Mouse (Mus musculus): ENCODE measurements around the gene Cgn. TPM values are rescaled to one million over a fixed set of nuclear protein-coding genes. Genes with fewer than 3 reads are reported as not detected.
"Not testable (repeated sequence)": the region's sequence is repeated elsewhere in the genome, so short reads cannot be mapped to it uniquely, and the experiment has no call there.

Gene Cgn
- polyA plus RNA-seq, 1 experiment: 0.05 TPM

GRCm38 (mm10) chr3:94757251-94758055 is 28.8 kb downstream of the Cgn start:
- H3K79me3 ChIP-seq (ENCODE audit: low read depth); H3K4me3 ChIP-seq (ENCODE audit: insufficient read depth, poor library complexity, severe bottlenecking); H3K79me2 ChIP-seq (ENCODE audit: control insufficient read depth, insufficient read depth); H3K36me3 ChIP-seq (ENCODE audit: control insufficient read depth, insufficient read depth); H3K27me3 ChIP-seq (ENCODE audit: control insufficient read depth, insufficient read depth, insufficient read length): not testable (repeated sequence)
- peak overlapping the region; percentile 32 for H3ac ChIP-seq (ENCODE audit: control insufficient read depth, insufficient read length, low read depth)

DNA sequence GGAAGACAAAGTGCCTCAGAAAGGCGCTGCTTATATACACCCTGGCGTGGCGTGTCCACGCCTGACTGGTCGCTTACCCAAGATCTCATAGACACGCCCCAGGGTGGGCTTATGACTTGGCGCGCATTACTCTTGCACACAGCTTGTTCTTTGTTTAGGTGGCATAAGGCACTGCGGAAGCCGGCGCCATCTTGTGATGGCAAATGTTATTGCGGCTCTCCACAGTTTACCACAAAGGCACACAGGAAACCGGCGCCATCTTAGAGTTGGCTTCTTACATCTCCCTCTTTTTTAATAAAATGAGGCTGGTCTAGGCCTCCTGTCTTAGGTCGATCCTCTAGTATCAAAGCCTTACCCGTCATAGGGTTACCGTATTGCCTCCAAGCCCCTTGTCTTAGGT is 40.6 kb downstream of the Cgn start:
- no peak overlapping the region for H3K4me3 ChIP-seq (ENCODE audit: insufficient read depth, poor library complexity, severe bottlenecking)

GRCm38 (mm10) chr3:94723637-94724036 is 62.7 kb downstream of the Cgn start:
- not testable (repeated sequence) for H3K36me3 ChIP-seq (ENCODE audit: control insufficient read depth, insufficient read depth); H3ac ChIP-seq (ENCODE audit: control insufficient read depth, insufficient read length, low read depth); H3K4me3 ChIP-seq (ENCODE audit: insufficient read depth, poor library complexity, severe bottlenecking); H3K79me3 ChIP-seq (ENCODE audit: low read depth); H3K79me2 ChIP-seq (ENCODE audit: control insufficient read depth, insufficient read depth); H3K27me3 ChIP-seq (ENCODE audit: control insufficient read depth, insufficient read depth, insufficient read length)

More for the DNA sequence above, 40.6 kb downstream of the Cgn start:
- no peak overlapping the region for H3ac ChIP-seq (ENCODE audit: control insufficient read depth, insufficient read length, low read depth)
- H3K79me2 ChIP-seq (ENCODE audit: control insufficient read depth, insufficient read depth): no peaks in the 10 kb centered on the region
- no peaks in the 10 kb centered on the region for H3K36me3 ChIP-seq (ENCODE audit: control insufficient read depth, insufficient read depth)
- H3K79me3 ChIP-seq (ENCODE audit: low read depth): no peaks in the 10 kb centered on the region
- H3K27me3 ChIP-seq (ENCODE audit: control insufficient read depth, insufficient read depth, insufficient read length): no peaks in the 10 kb centered on the region
- TF ChIP-seq MYOG (IDR thresholded peaks at IDR 0.05; ENCODE audit: control insufficient read depth, extremely low read depth, insufficient read length): no peak

DNA sequence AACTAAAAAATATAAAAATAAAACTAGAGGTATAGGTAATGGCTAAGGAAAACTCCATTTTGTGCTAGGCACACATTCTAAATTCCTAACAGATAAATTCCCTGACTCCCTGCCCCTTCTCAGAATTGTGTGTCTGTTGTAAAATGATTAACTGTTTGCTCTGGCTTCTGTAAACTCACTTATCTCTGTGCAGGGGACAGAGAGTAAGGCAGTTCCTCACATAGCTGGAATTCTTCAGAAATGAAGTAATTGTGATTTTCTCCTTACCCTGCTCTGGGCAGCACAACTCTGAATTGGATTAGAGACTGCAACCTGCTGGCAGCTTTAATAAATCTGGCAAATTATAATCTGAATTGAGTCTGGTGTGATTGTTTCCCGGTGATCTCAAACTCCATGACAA is 68.0 kb downstream of the Cgn start:
- H3K36me3 ChIP-seq (ENCODE audit: control insufficient read depth, insufficient read depth); H3K4me3 ChIP-seq (ENCODE audit: insufficient read depth, poor library complexity, severe bottlenecking); H3K79me3 ChIP-seq (ENCODE audit: low read depth); H3K27me3 ChIP-seq (ENCODE audit: control insufficient read depth, insufficient read depth, insufficient read length); H3ac ChIP-seq (ENCODE audit: control insufficient read depth, insufficient read length, low read depth); H3K79me2 ChIP-seq (ENCODE audit: control insufficient read depth, insufficient read depth): not testable (repeated sequence)

DNA sequence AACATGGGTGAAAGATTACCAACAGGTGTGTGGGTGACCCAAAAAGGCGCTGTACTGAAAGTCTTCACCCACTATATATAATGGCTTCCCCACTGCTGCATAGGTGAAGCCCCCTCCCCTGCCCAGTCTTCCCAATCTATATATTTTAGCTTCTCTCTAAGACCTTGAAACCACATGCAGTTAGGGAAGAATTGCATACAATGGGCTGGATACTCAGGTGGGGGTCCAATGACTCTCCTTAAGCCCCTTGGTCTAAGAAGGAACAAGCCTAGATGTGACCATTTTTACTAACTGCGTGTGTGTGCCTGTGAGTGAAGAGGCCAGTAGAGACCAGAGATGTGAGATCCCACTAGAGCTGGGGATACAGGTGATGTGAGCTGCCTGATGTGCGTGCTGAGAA is 72.9 kb downstream of the Cgn start:
- H3K27me3 ChIP-seq (ENCODE audit: control insufficient read depth, insufficient read depth, insufficient read length); H3K4me3 ChIP-seq (ENCODE audit: insufficient read depth, poor library complexity, severe bottlenecking); H3ac ChIP-seq (ENCODE audit: control insufficient read depth, insufficient read length, low read depth); H3K36me3 ChIP-seq (ENCODE audit: control insufficient read depth, insufficient read depth); H3K79me3 ChIP-seq (ENCODE audit: low read depth); H3K79me2 ChIP-seq (ENCODE audit: control insufficient read depth, insufficient read depth): not testable (repeated sequence)

DNA sequence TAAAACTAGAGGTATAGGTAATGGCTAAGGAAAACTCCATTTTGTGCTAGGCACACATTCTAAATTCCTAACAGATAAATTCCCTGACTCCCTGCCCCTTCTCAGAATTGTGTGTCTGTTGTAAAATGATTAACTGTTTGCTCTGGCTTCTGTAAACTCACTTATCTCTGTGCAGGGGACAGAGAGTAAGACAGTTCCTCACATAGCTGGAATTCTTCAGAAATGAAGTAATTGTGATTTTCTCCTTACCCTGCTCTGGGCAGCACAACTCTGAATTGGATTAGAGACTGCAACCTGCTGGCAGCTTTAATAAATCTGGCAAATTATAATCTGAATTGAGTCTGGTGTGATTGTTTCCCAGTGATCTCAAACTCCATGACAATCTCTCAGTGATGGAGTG is 75.7 kb downstream of the Cgn start:
- H3ac ChIP-seq (ENCODE audit: control insufficient read depth, insufficient read length, low read depth); H3K79me2 ChIP-seq (ENCODE audit: control insufficient read depth, insufficient read depth); H3K27me3 ChIP-seq (ENCODE audit: control insufficient read depth, insufficient read depth, insufficient read length); H3K4me3 ChIP-seq (ENCODE audit: insufficient read depth, poor library complexity, severe bottlenecking); H3K79me3 ChIP-seq (ENCODE audit: low read depth); H3K36me3 ChIP-seq (ENCODE audit: control insufficient read depth, insufficient read depth): not testable (repeated sequence)

Other genes starting within 250 kb of the Cgn start
- 14.9 TPM for gene Snx27, start 203.8 kb downstream of the Cgn start, polyA plus RNA-seq (2012; fragmentation: generic; extraction: Trizol)
- gene Gm10972, start 143.4 kb downstream of the Cgn start, polyA plus RNA-seq (2012; fragmentation: generic; extraction: Trizol): not detected
- 2.8 TPM for gene Tuft1, start 127.6 kb downstream of the Cgn start, polyA plus RNA-seq (2012; fragmentation: generic; extraction: Trizol)
- gene Selenbp2, start 92.9 kb downstream of the Cgn start, polyA plus RNA-seq (2012; fragmentation: generic; extraction: Trizol): not detected
- 8.7 TPM for gene Pogz, start 51.1 kb upstream of the Cgn start, polyA plus RNA-seq (2012; fragmentation: generic; extraction: Trizol)
- gene Psmb4, start 100.5 kb upstream of the Cgn start, polyA plus RNA-seq (2012; fragmentation: generic; extraction: Trizol): 496 TPM
- gene Selenbp1, start 146.6 kb upstream of the Cgn start, polyA plus RNA-seq (2012; fragmentation: generic; extraction: Trizol): 0.16 TPM
- 3.0 TPM for gene Rfx5, start 167.6 kb upstream of the Cgn start, polyA plus RNA-seq (2012; fragmentation: generic; extraction: Trizol)
- gene Pi4kb, start 188.2 kb upstream of the Cgn start, polyA plus RNA-seq (2012; fragmentation: generic; extraction: Trizol): 33.2 TPM
- gene Zfp687, start 229.0 kb upstream of the Cgn start, polyA plus RNA-seq (2012; fragmentation: generic; extraction: Trizol): 15.3 TPM

Measured in C2C12 (cell line).